Mouse (Mus musculus) MEL (cell line): ENCODE data around the gene Ap5s1.

Experiments used
- GATA1 ChIP-seq: IDR thresholded peaks from 2 replicates; pipeline ENCODE4 v1.6.1; 2011; ENCODE audit warnings: low read depth, low read length, improper control_type of control experiment
- MYB ChIP-seq: IDR thresholded peaks from 2 replicates; pipeline ENCODE4 v1.6.1; 2011; ENCODE audit warnings: mild to moderate bottlenecking, low read depth, low read length, improper control_type of control experiment
- TBP ChIP-seq: IDR thresholded peaks from 2 replicates; pipeline ENCODE4 v1.8.0; 2011; ENCODE audit warnings: low read depth, low read length, improper control_type of control experiment

- no peak for TF ChIP-seq GATA1
- TF ChIP-seq TBP = no peak
- TF ChIP-seq MYB = no peak
Measured at GRCm38 (mm10) chr2:131163924-131164323, 43.0 kb upstream of the Ap5s1 start.
